Mouse (Mus musculus): ENCODE data around the gene Rtl6. TPM values are rescaled to one million over a fixed set of nuclear protein-coding genes. Genes with fewer than 3 reads are reported as not detected.

The Rtl6 gene
- polyA plus RNA-seq, 1 experiment from 2014 or later = 11.4 TPM

DNA sequence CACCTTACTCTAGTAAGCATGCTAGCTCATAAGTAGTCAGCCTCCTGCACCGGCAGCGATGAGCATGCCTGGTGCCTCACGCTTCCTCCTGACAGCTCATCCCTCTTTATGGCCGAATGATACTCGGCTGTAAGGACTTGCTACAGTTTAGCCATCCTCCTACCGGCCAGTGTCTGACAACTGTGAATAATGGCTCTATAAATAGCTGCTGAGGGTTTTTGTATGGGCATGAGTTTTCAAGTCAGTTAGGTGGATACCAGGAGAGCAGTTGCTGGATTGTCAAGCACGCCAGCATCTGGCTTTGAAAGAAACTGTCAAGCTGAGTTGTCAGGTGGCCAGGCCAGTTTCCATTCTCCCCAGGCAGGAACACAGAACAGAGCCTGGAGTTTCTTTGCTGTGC, 52.7 kb downstream of the Rtl6 start:
- no peaks in the 10 kb centered on the region for H3K36me3 ChIP-seq
- H3K4me3 ChIP-seq = no peak overlapping the region
- no peak for ATAC-seq (ENCODE audit: borderline replicate concordance, extremely low read depth, low FRiP score, low TSS enrichment)
- no peak overlapping the region for H3K9ac ChIP-seq
- H3K27me3 ChIP-seq = no peaks in the 10 kb centered on the region
- H3K4me2 ChIP-seq = no peak overlapping the region
- H3K27ac ChIP-seq = no peak overlapping the region
- H3K9me3 ChIP-seq = no peaks in the 10 kb centered on the region
- WGBS = 19% methylated on average over 7 of the region's 7 CpGs
- no peaks in the 10 kb centered on the region for H3K4me1 ChIP-seq

Other genes starting within 250 kb of the Rtl6 start
- gene Parvg, start 233.8 kb downstream of the Rtl6 start, polyA plus RNA-seq (2015; fragmentation: Nextera tagmentation; extraction: Ambion mirVana) = 2.9 and 5.4 TPM in 2 replicates
- 1.1 and 1.3 TPM in 2 replicates for gene Shisal1, start 110.7 kb downstream of the Rtl6 start, polyA plus RNA-seq (2015; fragmentation: Nextera tagmentation; extraction: Ambion mirVana)
- gene Prr5, start 111.8 kb upstream of the Rtl6 start, polyA plus RNA-seq (2015; fragmentation: Nextera tagmentation; extraction: Ambion mirVana) = 22.1 and 23.7 TPM in 2 replicates
- 21.1 and 25.5 TPM in 2 replicates for gene Arhgap8, start 162.2 kb upstream of the Rtl6 start, polyA plus RNA-seq (2015; fragmentation: Nextera tagmentation; extraction: Ambion mirVana)

Data from lung, embryonic 15.5 days (tissue).